Mouse (Mus musculus): Measurements from ENCODE around the gene Peli2.

- no peak for TF ChIP-seq HCFC1 (IDR thresholded peaks at IDR 0.05; ENCODE audit: borderline replicate concordance, insufficient read depth, low read length)
- TF ChIP-seq ZC3H11A (IDR thresholded peaks at IDR 0.05; ENCODE audit: borderline replicate concordance, low read depth, low read length), result no peak
- TF ChIP-seq CHD2 (IDR thresholded peaks at IDR 0.05; ENCODE audit: low read depth, low read length), result no peak
- TF ChIP-seq ZNF384 (IDR thresholded peaks at IDR 0.05; ENCODE audit: low read depth, low read length), result no peak
- TF ChIP-seq MAFK (IDR thresholded peaks at IDR 0.05; ENCODE audit: insufficient read depth, low read depth, low read length), result no peak
These were observed 21.3 kb upstream of the Peli2 start for GRCm38 (mm10) chr14:48099354-48099753.

All from ES-E14 (cell line).